Mouse (Mus musculus) thymus, postnatal 4 days (tissue): Measurements from ENCODE around the gene 1700088E04Rik.

Experiments used
- DNase-seq: peaks from one replicate; pipeline ENCODE4 v3.0.0; 2021

Gene 1700088E04Rik

DNA sequence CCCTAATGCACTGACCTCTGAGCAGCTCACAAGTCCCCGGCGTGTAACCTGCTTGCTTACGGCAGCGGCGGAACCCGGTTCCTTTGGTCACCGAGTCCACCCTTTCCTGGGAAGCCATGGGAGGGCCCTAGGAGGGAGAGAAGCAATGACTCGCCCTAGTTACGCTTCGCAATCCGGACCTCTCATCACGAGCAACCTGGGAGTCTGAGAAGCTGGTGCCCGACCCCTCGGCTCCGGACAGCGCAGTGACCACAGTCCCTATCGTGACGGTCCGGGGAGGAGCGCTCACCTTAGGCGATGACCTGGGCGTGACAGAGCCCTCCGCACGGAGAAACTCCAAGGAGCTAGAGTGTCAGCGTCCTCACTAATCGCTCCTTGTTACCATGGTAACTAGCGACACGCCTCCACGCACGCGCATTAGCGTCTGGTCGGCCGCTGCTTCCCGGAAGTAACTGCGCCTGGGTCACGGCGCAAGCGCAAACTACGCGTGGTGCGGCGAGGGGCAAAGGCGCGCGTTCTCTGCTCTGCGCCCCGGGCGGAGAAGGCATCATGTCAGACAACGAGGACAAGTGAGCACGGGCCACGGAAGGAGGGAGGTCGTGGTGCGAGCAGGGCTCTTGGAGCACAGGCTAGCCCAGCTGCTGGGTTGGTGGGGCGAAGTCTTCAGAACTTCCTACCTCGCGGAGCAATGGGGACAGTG is at the start of gene 1700088E04Rik, which contains the start of gene Polr2f:
Gene 1700088E04Rik (minus strand): TSS at position 388 of the 700 bp plus-strand sequence.
Gene Polr2f (plus strand): TSS at position 144 of the 700 bp plus-strand sequence.
- DNase-seq: peak; percentile 97

DNA sequence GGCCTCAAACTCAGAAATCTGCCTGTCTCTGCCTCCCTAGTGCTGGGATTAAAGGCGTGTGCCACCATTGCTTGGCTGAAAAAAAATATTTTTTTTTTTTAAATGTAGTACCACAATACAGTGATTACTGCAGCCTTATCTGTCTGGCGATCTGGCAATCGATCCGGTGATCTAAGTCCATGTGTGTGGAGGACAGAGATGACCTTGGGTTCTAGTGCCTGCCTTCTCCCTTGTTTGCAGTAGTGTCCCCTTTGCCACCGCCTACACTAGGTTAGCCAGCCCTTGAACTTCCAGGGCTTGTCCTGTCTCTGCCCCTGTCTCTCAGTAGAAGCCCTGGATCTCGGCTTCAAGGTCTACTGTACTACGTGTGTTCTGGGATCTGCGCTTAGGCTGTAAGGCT is 46.8 kb upstream of the 1700088E04Rik start:
- DNase-seq: no peak

DNA sequence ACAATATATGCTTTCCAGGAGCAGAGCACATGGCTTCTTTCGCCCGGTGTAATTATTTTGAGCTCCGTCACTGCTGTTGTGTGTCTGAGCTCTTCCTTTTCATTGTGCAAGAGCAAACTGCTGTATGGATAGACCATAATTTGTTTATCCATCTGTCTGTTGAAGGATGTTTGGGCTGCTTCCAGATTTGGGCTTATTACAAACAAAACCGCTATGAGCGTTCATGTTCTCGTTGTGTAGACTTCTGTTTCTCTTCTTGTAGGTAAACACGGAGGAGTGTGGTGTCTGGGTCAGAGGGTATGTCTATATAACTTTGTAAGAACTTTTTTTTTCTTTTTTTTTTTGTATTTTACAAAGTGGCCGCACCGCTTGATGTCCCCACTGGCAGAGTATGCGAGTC is 44.2 kb upstream of the 1700088E04Rik start:
- DNase-seq: no peak

DNA sequence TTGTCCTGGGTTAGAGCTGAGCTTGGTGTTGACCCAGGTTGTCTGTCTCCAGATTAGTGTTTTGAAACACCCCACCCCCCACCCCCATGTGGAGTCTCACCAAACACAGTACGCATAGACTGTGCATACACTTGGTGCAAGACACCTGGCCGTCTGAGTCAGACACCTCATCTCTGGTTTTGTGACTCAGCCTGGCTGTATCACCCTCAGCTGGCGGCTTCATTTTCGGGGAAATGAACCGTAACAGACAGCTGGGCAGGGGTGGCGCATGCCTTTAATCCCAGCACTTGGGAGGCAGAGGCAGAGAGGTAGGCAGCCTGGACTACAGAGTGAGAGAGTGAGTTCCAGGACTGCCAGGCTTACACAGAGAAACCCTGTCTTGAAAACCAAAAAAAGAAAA is 35.9 kb upstream of the 1700088E04Rik start:
- DNase-seq: no peak

DNA sequence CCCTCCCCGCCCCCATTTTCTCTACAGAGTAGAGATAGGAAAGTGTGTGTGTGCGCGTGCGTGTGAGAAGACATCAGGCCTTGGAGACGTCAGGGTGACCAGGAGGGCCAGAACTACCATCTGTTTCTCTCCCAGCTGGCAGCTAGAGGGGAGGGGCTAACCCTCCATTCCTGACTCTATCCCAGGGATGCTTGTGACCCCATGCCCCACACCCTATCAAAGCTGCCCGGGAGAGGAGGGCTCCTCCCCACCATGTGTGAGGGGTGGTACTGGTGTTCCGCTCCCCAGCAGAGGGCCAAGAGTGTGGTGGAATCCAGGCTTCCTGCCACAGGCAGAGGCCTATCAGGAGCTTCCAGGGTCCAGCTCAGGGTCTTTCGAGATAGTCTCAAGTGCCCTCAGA is 25.7 kb upstream of the 1700088E04Rik start:
- DNase-seq: no peak

DNA sequence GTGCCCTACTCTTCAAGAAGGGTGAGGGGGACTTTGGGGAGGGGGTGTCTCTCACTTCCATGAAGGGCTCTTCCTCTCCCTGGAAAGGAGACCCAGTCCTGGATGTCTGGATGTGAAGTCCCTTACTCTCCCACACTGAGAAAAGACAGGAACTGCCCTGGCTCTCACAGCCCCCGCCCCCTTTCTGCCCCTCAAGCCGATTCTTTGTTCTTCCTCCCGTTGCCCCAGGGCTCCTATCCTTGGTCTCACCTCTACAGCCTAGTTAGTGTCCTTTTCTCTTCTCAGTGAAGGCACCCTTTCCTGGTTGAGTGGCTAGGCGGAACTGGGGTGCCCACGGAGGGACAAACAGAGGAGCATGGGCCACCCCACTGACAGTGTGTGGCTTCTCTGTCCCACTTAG is 24.1 kb upstream of the 1700088E04Rik start, which contains the start of gene Sox10:
Gene Sox10 (minus strand): TSS at position 101 of the 400 bp plus-strand sequence.
- DNase-seq: no peak

DNA sequence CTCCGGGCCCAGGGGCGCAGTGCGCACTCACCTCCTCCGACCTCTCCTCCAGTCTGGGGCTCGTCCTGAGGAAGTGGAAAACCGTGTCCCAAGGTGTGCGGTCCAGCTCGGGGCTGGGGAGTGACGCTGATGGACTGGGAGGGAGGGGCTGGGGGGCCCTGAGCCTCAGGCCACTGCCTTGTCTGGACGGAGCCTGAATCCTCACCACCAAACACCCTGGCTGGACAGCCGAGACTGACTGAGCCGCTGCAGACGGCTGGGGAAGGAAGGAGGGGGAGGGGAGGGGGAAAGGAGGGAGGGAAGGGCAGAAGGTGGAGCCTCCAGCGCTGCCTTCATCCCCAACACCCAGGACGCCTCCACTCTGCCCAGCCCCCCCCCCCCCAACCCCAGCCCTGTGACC is 23.2 kb upstream of the 1700088E04Rik start:
- DNase-seq: no peak

DNA sequence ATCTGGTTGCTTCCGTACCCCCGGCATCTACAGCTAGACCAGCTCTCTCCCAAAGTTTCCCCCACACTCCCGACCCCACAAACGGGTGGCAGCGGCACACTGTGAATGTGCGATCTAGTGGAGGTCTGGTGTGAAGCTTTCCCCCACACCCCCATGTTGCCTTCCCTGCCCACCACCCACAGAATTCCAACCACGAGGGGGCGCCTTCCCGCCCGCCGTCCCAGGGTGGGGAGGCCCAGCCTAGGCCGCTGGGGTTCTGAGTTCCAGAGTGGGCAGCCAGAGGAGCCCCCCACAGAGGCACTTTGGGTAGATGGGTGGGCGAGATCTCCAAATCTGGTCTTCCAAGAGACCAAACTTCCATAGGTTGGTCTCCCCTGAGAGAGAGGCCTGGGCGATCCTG is 21.8 kb upstream of the 1700088E04Rik start:
- DNase-seq: peak; percentile 50

DNA sequence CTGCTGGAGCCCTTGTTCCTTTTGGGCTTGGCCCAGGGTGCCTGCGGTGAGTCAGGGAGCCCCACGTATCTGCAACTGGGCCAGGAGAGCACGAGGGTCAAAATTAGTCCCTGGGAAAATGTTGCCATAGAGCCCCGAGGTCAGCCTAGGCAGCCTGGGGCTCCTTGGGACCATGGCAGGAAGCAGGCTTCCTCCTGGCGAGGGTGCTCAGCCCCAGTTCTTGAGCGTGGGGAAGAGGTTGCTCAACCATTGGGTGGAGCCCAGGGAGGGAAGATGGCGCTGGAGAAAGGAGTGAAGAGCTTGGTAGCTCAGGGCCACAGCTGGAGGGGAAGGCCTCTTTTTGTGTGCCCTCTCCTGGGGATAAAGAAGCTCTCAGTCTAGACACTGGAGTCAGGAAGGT is 21.2 kb upstream of the 1700088E04Rik start:
- no peak for DNase-seq

DNA sequence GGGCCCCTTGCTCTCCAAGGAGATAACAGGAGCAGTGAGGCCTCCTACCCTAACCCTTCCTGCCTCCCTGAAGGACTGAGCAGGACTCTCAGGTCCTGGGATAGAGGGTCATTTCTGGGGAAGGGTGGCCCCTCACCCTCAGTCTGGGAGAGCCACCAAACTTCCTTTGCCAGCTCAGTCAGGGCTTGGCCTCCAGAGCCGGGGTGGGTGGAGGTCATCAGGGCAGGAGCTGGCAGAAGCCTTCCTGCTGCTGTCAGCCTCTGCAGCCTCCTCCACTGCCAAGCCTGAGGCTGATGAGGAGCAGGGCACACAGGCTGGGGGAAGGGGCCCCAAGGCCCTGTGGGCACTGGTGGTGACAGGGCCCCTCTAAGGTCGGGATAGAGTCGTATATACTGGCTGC is 14.5 kb upstream of the 1700088E04Rik start:
- no peak for DNase-seq

DNA sequence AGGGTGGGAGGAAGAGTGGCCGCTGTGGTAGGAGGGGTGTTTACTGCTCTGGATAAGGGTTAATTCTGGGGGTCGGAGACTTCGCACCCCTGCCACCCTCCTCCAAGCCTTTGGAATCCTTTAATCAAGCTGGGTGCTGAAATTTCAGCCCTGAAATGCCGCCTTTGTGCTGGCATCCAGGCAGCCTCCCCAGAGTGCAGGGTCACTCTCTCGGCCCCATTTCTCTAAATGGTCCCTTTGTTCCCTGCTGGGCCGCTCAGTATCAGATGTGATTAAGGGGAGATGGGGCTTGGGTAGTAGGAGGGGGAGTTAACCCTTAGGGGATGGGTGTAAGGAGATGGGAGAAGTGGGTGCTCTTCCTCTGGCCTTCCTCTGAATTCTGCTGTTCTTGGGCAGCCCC is 11.7 kb upstream of the 1700088E04Rik start:
- no peak for DNase-seq

DNA sequence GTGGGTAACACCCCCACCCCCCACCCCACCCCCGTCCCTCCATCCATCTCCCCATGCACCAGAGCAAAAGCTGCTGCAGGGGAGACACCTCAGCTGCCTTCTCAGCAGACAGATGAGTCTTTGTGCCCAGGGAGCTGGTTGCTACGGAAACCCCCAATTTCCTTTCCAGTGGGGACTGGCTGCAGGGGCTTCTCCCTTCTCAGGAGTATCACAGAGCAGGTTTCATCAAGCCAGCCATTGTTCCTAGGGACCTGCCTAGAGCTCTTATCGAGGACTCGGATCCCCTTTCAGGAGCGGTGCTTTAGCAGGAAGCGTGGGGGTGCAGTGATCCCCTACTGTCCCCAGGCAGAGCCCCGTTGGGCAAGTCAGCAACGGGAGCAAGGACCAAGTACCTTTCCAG is 10.8 kb upstream of the 1700088E04Rik start:
- no peak for DNase-seq

DNA sequence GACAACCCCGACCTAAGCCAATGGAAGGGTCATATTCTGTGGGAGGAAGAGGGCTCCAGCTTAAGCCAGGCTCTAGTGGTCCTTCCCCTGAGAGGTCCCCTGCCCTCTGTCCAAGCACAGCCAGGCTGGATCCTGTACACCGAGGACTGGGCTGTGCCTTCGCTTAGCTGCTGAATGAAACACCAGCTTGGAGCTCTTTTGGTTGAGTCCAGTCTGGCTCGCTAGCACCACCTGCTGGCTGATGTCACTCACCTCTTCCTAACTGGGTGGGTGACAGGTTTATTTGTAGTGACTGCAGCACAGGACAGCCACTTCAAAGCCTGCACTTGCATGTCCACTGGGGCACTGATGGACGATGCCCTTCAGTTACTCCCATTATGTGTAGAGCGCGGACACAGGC is 7.5 kb upstream of the 1700088E04Rik start:
- peak; percentile 92 for DNase-seq

DNA sequence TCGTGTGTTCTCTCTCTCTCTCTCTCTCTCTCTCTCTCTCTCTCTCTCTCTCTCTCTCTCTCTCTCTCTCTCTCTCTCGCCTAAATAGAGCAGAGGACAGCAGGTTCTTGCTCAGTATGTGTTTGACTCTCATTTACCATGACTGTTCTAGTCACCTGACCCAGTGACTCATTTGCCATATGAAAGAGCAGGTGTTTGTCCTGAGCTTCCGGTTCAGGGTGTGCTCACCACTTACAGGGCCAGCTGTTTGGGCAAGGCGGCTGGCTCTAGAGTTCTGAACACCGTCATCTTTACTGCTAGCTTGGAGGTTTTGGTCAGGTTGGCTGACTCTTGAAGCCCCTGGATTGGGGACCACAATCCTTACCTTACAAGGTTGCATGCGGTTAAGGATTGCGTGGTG is 4.5 kb upstream of the 1700088E04Rik start:
- DNase-seq: no peak

DNA sequence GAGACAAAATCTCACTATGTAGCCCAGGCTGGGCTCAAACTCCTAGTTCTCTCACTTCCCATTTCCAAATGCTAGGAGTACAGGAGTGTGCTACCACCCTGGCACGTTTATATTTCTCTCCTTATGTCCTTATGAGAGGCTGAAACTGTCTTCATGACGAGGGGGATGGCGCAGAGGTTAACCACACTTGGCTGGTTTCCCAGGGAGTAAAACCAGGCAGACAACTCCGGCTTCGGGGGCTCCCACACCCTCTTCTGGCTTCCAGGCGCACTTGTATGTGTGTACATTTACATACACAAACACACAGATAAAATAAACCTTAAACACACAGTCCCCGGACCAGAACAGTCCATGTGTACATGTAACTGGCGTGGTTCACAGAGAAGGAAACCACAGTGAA is 3.0 kb upstream of the 1700088E04Rik start:
- no peak for DNase-seq

DNA sequence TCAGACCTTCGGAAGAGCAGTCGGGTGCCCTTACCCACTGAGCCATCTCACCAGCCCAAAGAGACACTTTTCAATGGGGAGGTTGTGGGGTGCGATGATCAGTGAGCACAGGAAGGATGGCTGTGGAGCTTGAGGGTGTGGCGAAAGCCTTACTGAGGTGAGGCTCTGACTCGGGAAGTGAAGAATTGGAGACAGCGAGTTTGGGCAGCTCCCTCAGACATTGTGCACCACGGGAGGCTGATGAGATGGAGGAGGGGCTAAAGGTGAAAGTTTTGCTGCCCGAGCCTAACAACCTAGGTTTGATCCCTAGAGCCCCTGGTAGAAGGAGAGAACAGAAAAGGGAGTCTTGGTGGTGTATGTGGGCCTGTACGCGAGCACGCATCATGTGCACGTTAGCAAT is 2.3 kb upstream of the 1700088E04Rik start:
- DNase-seq: no peak

DNA sequence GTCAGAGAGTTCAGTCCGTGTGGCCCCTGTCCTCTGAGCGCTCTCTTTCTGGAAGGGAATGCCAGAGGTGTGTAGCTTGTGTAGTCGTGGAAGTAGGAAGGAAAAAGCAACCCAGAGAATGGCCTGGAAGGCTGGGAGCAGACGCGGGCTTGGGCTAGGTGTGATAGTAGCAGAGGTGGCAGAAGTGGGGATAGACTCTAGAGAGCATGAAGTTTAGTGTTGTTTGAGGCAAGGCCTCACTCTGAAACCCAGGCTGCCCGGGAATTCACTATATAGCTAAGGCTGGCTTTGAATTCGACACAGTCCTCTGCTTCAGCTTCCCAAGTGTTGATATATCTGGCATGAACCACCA is 489 bp upstream of the 1700088E04Rik start:
- no peak for DNase-seq

DNA sequence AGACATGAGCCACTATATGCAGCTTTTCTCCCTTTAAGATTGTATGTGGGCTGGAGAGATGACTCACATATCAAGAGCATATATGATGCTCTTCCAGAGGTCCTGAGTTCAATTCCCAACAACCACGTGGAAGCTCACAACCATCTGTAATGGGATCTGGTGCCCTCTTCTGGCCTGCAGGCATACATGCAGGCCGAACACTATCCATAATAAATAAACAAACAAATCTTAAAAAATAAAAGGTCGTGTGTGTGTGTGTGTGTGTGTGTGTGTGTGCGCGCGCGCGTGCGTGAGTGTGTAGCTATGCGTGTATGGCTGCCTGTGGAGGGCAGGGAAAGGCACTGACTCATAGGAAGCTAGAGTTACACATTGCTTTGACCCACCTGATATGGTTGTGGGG is 1.4 kb downstream of the 1700088E04Rik start:
- DNase-seq: no peak

DNA sequence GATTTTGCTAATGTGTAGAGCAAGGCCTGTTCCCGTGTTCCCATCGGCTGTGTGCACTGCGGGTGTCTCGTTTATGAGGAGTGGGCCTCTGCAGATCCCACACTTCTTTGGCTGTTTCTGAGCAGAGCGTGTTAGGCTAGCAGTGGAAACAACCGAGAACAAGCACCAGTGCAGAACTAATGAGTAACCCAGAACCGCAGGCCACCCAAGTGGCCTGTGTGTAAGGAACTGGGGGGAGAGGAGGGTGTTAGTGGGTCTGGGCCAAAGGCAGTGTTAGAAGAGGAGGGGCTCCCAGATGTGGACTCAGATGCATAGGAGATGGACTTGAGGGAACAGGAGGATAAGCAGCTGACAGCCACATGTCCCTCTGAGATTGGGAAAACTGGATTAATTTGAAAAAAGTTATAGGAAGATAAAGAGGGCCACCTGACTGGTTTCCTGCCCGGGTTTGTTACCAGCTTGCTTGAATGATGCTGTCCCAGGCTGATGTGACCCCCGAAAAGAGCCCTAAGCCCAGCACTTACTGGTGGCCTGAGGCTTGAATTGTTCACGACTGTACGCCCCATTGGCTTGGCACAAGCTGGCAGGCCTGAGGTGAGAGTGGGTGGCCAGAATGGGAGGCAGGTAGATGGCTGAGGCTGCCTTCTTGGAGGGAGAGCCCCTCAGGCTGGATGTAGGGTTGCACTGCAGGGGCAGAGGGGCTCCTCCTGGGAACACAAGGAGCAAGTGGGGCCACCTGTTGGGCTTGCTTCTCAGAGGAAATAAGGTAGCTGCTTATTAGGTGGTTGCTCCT is 5.1 kb downstream of the 1700088E04Rik start:
- no peak for DNase-seq

DNA sequence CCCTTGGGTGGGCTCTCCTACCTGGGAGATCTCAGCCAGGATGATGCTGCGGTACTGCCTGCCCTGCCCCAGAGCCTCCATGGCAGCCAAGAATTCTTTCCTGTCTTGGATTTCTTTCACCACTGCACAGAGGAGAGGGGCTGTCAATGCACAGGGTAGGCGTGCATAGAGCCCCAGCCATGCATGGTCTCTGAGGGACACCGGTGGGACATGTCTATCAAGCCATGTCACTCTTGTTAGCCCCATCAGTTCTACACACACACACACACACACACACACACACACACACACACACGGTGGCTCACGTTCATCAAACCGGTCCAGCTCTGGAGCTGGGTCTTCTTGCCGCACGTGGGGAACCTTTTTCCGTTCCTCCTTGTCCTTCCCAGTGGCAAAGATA is 5.7 kb downstream of the 1700088E04Rik start:
- no peak for DNase-seq

DNA sequence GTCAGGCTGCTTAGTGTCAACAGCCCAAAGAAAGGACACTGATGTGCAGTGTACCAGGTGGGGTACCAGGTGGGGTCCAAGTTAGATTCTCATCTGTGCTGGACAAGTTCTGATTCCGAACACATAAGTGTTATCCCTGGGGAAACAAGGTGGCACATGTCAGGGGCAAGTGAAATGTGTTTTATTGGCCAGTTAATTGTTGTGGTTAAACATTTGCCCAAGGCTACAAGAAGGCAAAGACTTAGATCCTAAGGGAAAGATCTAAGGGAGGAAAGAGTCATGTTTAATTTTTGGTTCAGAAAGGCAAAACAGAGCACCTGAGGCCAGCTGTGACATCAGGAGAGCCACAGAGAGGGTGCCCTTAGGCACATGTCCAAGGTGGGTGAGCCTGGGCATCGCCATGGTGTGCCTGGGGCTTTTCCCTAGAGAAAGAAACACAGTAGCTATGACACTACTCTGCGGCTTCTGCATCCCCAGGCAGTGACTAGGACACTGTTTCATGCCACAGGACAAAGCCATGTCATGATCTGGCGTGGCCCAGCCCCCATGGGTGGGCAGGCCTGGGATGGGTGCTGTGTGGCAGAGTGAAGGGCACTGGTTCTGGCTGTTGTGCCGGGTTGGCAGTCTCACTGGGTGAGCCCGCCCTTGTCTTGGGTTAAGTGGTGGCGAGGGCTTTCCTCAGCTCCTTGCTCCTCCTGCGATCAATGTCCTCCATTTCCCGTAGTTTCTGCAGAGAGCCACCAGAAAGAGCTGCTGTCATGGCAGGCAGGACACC is 6.4 kb downstream of the 1700088E04Rik start:
- no peak for DNase-seq

DNA sequence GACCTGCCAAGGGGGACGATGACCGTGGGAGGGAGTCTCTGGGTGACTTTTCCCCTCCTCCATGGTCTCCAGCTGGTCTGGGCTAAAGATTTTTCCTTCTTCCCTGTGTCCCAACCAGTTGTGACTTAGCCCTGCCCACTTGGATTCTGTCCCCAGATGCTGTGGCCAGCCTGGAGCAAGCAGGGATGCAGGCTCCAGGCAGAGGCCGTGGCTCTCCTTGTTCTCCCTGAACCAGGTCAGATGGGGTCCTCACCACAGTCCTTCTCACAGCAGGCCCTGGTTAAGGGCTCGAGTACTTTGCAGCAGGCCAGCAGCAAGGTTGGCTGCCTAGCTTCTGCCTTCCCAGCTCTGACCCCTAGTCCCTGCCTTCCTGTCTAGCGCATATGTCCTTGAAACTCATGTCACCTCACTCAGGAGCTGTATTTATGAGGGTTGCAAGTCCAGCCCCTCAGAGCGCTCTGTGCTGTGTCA is 7.8 kb downstream of the 1700088E04Rik start:
- DNase-seq: no peak

DNA sequence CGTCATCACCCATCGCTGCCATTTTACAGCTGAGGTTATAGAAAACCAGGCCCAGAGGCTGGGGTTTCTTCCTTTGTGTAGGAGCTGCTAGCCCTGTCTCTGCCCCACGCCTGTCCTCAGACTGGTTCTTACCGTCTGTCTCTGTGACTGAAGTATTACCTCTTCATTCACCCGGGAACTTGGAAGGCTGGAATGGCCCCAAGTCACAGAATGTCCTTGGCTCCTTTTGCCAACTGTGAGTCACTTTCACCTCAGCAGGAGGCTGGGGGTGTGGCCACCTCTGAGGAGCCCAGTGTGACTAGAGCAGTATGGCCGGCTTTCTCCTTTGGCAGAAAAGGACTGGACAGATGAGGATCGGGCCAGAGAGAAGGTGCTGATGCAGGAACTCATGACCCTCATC is 9.6 kb downstream of the 1700088E04Rik start:
- no peak for DNase-seq

DNA sequence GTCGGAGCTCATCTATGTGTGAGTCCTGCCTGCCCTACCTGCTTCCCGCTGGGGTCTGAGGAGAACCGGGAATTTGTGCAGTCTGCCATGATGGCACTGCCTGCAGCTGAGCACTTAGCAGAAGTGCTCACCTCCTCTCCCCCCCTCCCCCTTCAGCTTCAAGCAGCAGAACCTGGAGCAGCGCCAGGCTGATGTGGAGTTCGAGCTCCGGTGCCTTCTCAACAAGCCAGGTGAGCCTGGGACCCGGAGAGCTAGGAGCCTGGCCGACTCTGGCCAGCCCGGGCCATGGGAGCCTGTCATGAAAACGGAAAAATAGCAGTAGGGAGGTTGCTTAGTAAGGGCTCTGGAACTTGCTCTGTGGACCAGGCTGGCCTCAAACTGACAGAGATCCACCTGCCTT is 10.3 kb downstream of the 1700088E04Rik start:
- no peak for DNase-seq
